ENCODE assay signal across 24 mouse cellular contexts in the genomic region with DNA sequence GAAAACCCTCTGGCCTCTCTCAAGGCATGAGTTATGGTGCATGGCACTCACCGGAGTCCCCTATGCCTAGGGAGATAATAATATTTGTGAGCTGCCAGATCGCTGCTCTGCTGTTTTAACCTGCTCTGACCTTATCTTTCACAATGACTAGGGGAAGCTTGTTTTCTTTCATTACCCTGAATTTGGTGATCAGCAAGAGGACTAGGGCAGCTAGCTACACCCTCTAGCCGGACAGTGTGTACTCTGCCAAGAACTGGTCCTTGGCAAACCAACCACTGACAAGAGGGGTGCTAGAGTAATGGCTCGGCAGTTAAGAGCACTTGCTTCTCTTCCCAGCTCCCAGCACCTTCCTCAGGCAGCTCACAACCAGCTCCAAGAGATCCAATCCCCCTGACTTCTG. TPM values are rescaled to one million over a fixed set of nuclear protein-coding genes. Genes with fewer than 3 reads are reported as not detected.
DNase-seq lines count a peak whose midpoint lies in the region; ATAC-seq lines count a peak whose summit lies in the region.
"Had no signal": no experiment of that assay in that cellular context is flagged by ENCODE, and none has a peak within 500 bp of the region (broad histone marks: within the 10 kb centered on the region; RNA-seq: fewer than 3 reads in every experiment).

No protein-coding gene starts in this region.

- 68% methylated on average over 4 of the region's 4 CpGs for WGBS in heart, embryonic 11.5 days (ENCODE audit: insufficient replicate concordance)

- ATAC-seq in heart, embryonic 11.5 days (replicated peaks; ENCODE audit: insufficient number of reproducible peaks, low FRiP score, low TSS enrichment) = no peak
- ATAC-seq in megakaryocyte-erythroid progenitor cell, adult 5-6 weeks (replicated peaks; ENCODE audit: low FRiP score, low TSS enrichment, poor library complexity, severe bottlenecking) = peak; percentile 29; the same call in 1 of the 2 replicates
- ATAC-seq: forebrain, embryonic 13.5 days; hindbrain, embryonic 16.5 days; midbrain, embryonic 16.5 days; Patski had no signal

- H3K27ac ChIP-seq in heart, embryonic 11.5 days (ENCODE audit: low read depth, low read length) = no peak overlapping the region
- H3K27ac ChIP-seq: forebrain, embryonic 13.5 days; kidney, embryonic 15.5 days; layer of hippocampus, adult 2 months; left cerebral cortex, adult 2 months; limb, embryonic 13.5 days had no signal

- no peaks in the 10 kb centered on the region for H3K9me3 ChIP-seq in heart, embryonic 11.5 days (replicated peaks; ENCODE audit: control insufficient read depth, low read length)
- H3K9me3 ChIP-seq: forebrain, embryonic 13.5 days; G1E; kidney, embryonic 15.5 days; limb, embryonic 13.5 days had no signal

- intact Hi-C loops in left cerebral cortex, postnatal 36 days (cut with DNase I) = no loop called here

- H3K36me3 ChIP-seq in heart, embryonic 11.5 days (ENCODE audit: control insufficient read depth, insufficient read depth, low read length) = no peaks in the 10 kb centered on the region
- H3K36me3 ChIP-seq: G1E; kidney, embryonic 15.5 days; limb, embryonic 13.5 days had no signal

- peaks cover 10% of the 10 kb centered on the region for H3K27me3 ChIP-seq in heart, embryonic 11.5 days (ENCODE audit: control insufficient read depth, insufficient read depth, low read length)

- no peak overlapping the region for H3K4me2 ChIP-seq in heart, embryonic 11.5 days
- H3K4me2 ChIP-seq: forebrain, embryonic 13.5 days; kidney, embryonic 15.5 days; limb, embryonic 13.5 days; midbrain, embryonic 11.5 days had no signal

- DNase-seq in adrenal gland, adult (ENCODE audit: inconsistent age in 2 of 2, low spot score in 1 of 2) = peak; percentile 57 to 81
- DNase-seq in adrenal gland, adult 18-20 months (ENCODE audit: low spot score in 2 of 2) = no peak
- DNase-seq in heart, adult 8-10 months (ENCODE audit: low spot score) = peak; percentile 25
- peak; percentile 30 for DNase-seq in ovary, adult 18-20 months (ENCODE audit: low spot score)
- DNase-seq in ovary, postnatal 14 days (ENCODE audit: low spot score) = no peak
- DNase-seq in left cerebral cortex, postnatal 36 days (ENCODE audit: low spot score in 2 of 2) = no peak
- DNase-seq: cerebellum, adult 8-10 months; cerebellum, postnatal 36 days; gastrocnemius, postnatal 14 days; kidney, adult 18-20 months; kidney, postnatal 25 days; right cerebral cortex, postnatal 4 days had no signal

- no peak overlapping the region for H3K9ac ChIP-seq in heart, embryonic 11.5 days (ENCODE audit: low read depth, low read length)
- H3K9ac ChIP-seq: forebrain, embryonic 13.5 days; kidney, embryonic 15.5 days; limb, embryonic 13.5 days had no signal

- peaks cover 7% of the 10 kb centered on the region; the same call in 1 of the 2 replicates for H3K4me1 ChIP-seq in heart, embryonic 11.5 days (ENCODE audit: control insufficient read depth, insufficient read depth, low read length)

- no peak overlapping the region for H3K4me3 ChIP-seq in heart, embryonic 11.5 days (ENCODE audit: low read depth, low read length)
- H3K4me3 ChIP-seq: forebrain, embryonic 13.5 days; kidney, embryonic 15.5 days; layer of hippocampus, adult 2 months; left cerebral cortex, adult 2 months; limb, embryonic 13.5 days had no signal

RNA-seq across cellular contexts. Expression of gene Gch1, which starts 1.4 kb away (rescaled TPM):
- total RNA-seq in adrenal gland, adult 18-20 months (2021) = 100 to 1,000 TPM in 1 of 2 experiments, 10 to 100 TPM in 1; 72.7 to 115 TPM
- 1 to 10 TPM; 5.5 to 6.8 (median 6.4) TPM for total RNA-seq in heart, adult 8-10 months (2022)
- 6.7 and 7.5 TPM in 2 replicates for polyA plus RNA-seq in heart, embryonic 11.5 days (2014; fragmentation: Nextera tagmentation; extraction: Ambion mirVana)
- total RNA-seq in megakaryocyte-erythroid progenitor cell, adult 5-6 weeks (2014; fragmentation: Nextera tagmentation) = 1.9 and 4.1 TPM in 2 replicates
- 2.6 and 3.5 TPM in 2 replicates for total RNA-seq in megakaryocyte-erythroid progenitor cell, adult 5-6 weeks (2017)
- 1 to 10 TPM; 1.1 to 1.5 TPM for total RNA-seq in left cerebral cortex, postnatal 36 days (2021)

Comparison
In these comparisons a context has a peak if more than half of its experiments do, and no peak if none do; other contexts are left out.
1. DNase-seq: peak in adrenal gland, adult (2 of 2), heart, adult 8-10 months (single experiment) and ovary, adult 18-20 months (single experiment); none in adrenal gland, adult 18-20 months (0 of 2), ovary, postnatal 14 days (single experiment) and left cerebral cortex, postnatal 36 days (0 of 2).
2. RNA of gene Gch1, which starts 1.4 kb away (total RNA-seq): 72.7 to 115 TPM in adrenal gland, adult 18-20 months; 5.5 to 6.8 TPM in heart, adult 8-10 months, 1.9 to 4.1 TPM in megakaryocyte-erythroid progenitor cell, adult 5-6 weeks and 1.1 to 1.5 TPM in left cerebral cortex, postnatal 36 days; every median in the first group is over 4 times any median in the second.